Mouse (Mus musculus): ENCODE data around the gene Sppl2a. TPM values are rescaled to one million over a fixed set of nuclear protein-coding genes. Genes with fewer than 3 reads are reported as not detected.
"Not testable (repeated sequence)": the region's sequence is repeated elsewhere in the genome, so short reads cannot be mapped to it uniquely, and the experiment has no call there.

Gene Sppl2a
- polyA plus RNA-seq, 1 experiment from 2014 or later = 48.4 TPM

GRCm38 (mm10) chr2:126892316-126892715 is 40.7 kb downstream of the Sppl2a start:
- Histone ChIP-seq H3K9ac (no peak overlapping the region), H3K4me1 (no peaks in the 10 kb centered on the region), H3K4me3 (replicated peaks) (no peak overlapping the region), H3K27me3 (replicated peaks) (no peaks in the 10 kb centered on the region), H3K36me3 (no peaks in the 10 kb centered on the region), H3K27ac (no peak overlapping the region), H3K9me3 (no peaks in the 10 kb centered on the region), H3K4me2 (no peak overlapping the region)
- WGBS = 52% methylated on average over 7 of the region's 7 CpGs
- ATAC-seq (ENCODE audit: insufficient read depth, low FRiP score, low read depth) = no peak

- H3K9ac ChIP-seq = no peak overlapping the region
These were observed 41.3 kb downstream of the Sppl2a start for GRCm38 (mm10) chr2:126891743-126892142.

GRCm38 (mm10) chr2:126887141-126887540 is 45.9 kb downstream of the Sppl2a start:
- H3K36me3 ChIP-seq = no peaks in the 10 kb centered on the region
- no peak for ATAC-seq (ENCODE audit: insufficient read depth, low FRiP score, low read depth)
- no peaks in the 10 kb centered on the region for H3K4me1 ChIP-seq
- no peak overlapping the region for H3K9ac ChIP-seq
- WGBS = 39% methylated on average over 3 of the region's 3 CpGs
- no peaks in the 10 kb centered on the region for H3K27me3 ChIP-seq (replicated peaks)
- H3K9me3 ChIP-seq = no peaks in the 10 kb centered on the region
- H3K4me2 ChIP-seq = no peak overlapping the region
- no peak overlapping the region for H3K4me3 ChIP-seq (replicated peaks)
- no peak overlapping the region for H3K27ac ChIP-seq

More at GRCm38 (mm10) chr2:126891743-126892142, 41.3 kb downstream of the Sppl2a start:
- Histone ChIP-seq H3K4me3 (replicated peaks) (no peak overlapping the region), H3K27ac (no peak overlapping the region), H3K9me3 (no peaks in the 10 kb centered on the region), H3K4me1 (no peaks in the 10 kb centered on the region), H3K4me2 (no peak overlapping the region), H3K27me3 (replicated peaks) (no peaks in the 10 kb centered on the region), H3K36me3 (no peaks in the 10 kb centered on the region)
- no peak for ATAC-seq (ENCODE audit: insufficient read depth, low FRiP score, low read depth)

- no peaks in the 10 kb centered on the region for H3K36me3 ChIP-seq
- no peaks in the 10 kb centered on the region for H3K27me3 ChIP-seq (replicated peaks)
- WGBS = 38% methylated on average over 2 of the region's 2 CpGs
- H3K4me2 ChIP-seq = no peak overlapping the region
- H3K27ac ChIP-seq = no peak overlapping the region
- no peak overlapping the region for H3K9ac ChIP-seq
- ATAC-seq (ENCODE audit: insufficient read depth, low FRiP score, low read depth) = no peak
- no peak overlapping the region for H3K4me3 ChIP-seq (replicated peaks)
- H3K4me1 ChIP-seq = no peaks in the 10 kb centered on the region
- no peaks in the 10 kb centered on the region for H3K9me3 ChIP-seq
These were observed 47.2 kb downstream of the Sppl2a start for GRCm38 (mm10) chr2:126885871-126886270.

- 66% methylated on average over 2 of the region's 2 CpGs for WGBS
- not testable (repeated sequence) for H3K4me1 ChIP-seq
These were observed 50.3 kb downstream of the Sppl2a start for GRCm38 (mm10) chr2:126882711-126883110.

GRCm38 (mm10) chr2:126877991-126878390 is 55.0 kb downstream of the Sppl2a start:
- H3K36me3 ChIP-seq = no peaks in the 10 kb centered on the region
- no peak overlapping the region for H3K4me3 ChIP-seq (replicated peaks)
- no peak for ATAC-seq (ENCODE audit: insufficient read depth, low FRiP score, low read depth)
- no peak overlapping the region for H3K27ac ChIP-seq
- no peak overlapping the region for H3K9ac ChIP-seq
- H3K9me3 ChIP-seq = no peaks in the 10 kb centered on the region
- peaks cover 7% of the 10 kb centered on the region; the same call in 1 of the 2 replicates for H3K4me1 ChIP-seq
- 94% methylated on average over 1 of the region's 1 CpGs for WGBS
- H3K27me3 ChIP-seq (replicated peaks) = no peaks in the 10 kb centered on the region
- no peak overlapping the region for H3K4me2 ChIP-seq

More at GRCm38 (mm10) chr2:126882711-126883110, 50.3 kb downstream of the Sppl2a start:
- H3K4me3 ChIP-seq (replicated peaks); ATAC-seq (ENCODE audit: insufficient read depth, low FRiP score, low read depth); H3K4me2 ChIP-seq; H3K27ac ChIP-seq; H3K27me3 ChIP-seq (replicated peaks); H3K9me3 ChIP-seq; H3K9ac ChIP-seq; H3K36me3 ChIP-seq: not testable (repeated sequence)

GRCm38 (mm10) chr2:126875871-126876796 is 56.9 kb downstream of the Sppl2a start, which contains the start of gene Trpm7:
Gene Trpm7, minus strand, starts transcription at chr2:126876230.
- H3K9ac ChIP-seq = peak within 1 kb of the TSS; percentile 87
- no peaks in the 10 kb centered on the region for H3K9me3 ChIP-seq
- H3K4me2 ChIP-seq = peak within 1 kb of the TSS; percentile 73
- H3K4me3 ChIP-seq (replicated peaks) = peak within 1 kb of the TSS; percentile 87
- ATAC-seq (ENCODE audit: insufficient read depth, low FRiP score, low read depth) = peak; percentile 98
- H3K36me3 ChIP-seq = no peaks in the 10 kb centered on the region
- H3K27me3 ChIP-seq (replicated peaks) = no peaks in the 10 kb centered on the region
- peak within 1 kb of the TSS; percentile 100 for H3K27ac ChIP-seq
- H3K4me1 ChIP-seq = peaks cover 7% of the 10 kb centered on the region; the same call in 1 of the 2 replicates
- WGBS = under 1% methylated on average over 81 of the region's 81 CpGs

- Histone ChIP-seq H3K9me3 (no peaks in the 10 kb centered on the region), H3K9ac (peak overlapping the region; percentile 87), H3K36me3 (no peaks in the 10 kb centered on the region), H3K4me3 (replicated peaks) (peak overlapping the region; percentile 87), H3K27ac (peak overlapping the region; percentile 100), H3K27me3 (replicated peaks) (no peaks in the 10 kb centered on the region), H3K4me2 (peak overlapping the region; percentile 73), H3K4me1 (peaks cover 7% of the 10 kb centered on the region; the same call in 1 of the 2 replicates)
- WGBS = under 1% methylated on average over 18 of the region's 18 CpGs
- ATAC-seq (ENCODE audit: insufficient read depth, low FRiP score, low read depth) = peak; percentile 23; the same call in 1 of the 2 replicates
These were observed 57.6 kb downstream of the Sppl2a start for GRCm38 (mm10) chr2:126875516-126875835.

GRCm38 (mm10) chr2:126874809-126875515 is 58.1 kb downstream of the Sppl2a start:
- no peaks in the 10 kb centered on the region for H3K27me3 ChIP-seq (replicated peaks)
- peak overlapping the region; percentile 87 for H3K9ac ChIP-seq
- no peaks in the 10 kb centered on the region for H3K36me3 ChIP-seq
- WGBS = 20% methylated on average over 13 of the region's 13 CpGs
- H3K4me3 ChIP-seq (replicated peaks) = peak overlapping the region; percentile 87
- H3K4me1 ChIP-seq = peaks cover 7% of the 10 kb centered on the region; the same call in 1 of the 2 replicates
- H3K4me2 ChIP-seq = peak overlapping the region; percentile 73
- ATAC-seq (ENCODE audit: insufficient read depth, low FRiP score, low read depth) = no peak
- peak overlapping the region; percentile 100 for H3K27ac ChIP-seq
- H3K9me3 ChIP-seq = no peaks in the 10 kb centered on the region

- Histone ChIP-seq H3K36me3 (no peaks in the 10 kb centered on the region), H3K9ac (no peak overlapping the region), H3K9me3 (no peaks in the 10 kb centered on the region), H3K4me2 (no peak overlapping the region), H3K27me3 (replicated peaks) (no peaks in the 10 kb centered on the region), H3K4me3 (replicated peaks) (no peak overlapping the region), H3K4me1 (no peaks in the 10 kb centered on the region), H3K27ac (no peak overlapping the region)
- ATAC-seq (ENCODE audit: insufficient read depth, low FRiP score, low read depth) = no peak
- 61% methylated on average over 1 of the region's 1 CpGs for WGBS
These were observed 66.7 kb downstream of the Sppl2a start for GRCm38 (mm10) chr2:126866301-126866700.

- no peaks in the 10 kb centered on the region for H3K27me3 ChIP-seq (replicated peaks)
- no peak overlapping the region for H3K27ac ChIP-seq
- no peaks in the 10 kb centered on the region for H3K4me1 ChIP-seq
- no peak overlapping the region for H3K9ac ChIP-seq
- WGBS = 82% methylated on average over 10 of the region's 10 CpGs
- H3K4me2 ChIP-seq = no peak overlapping the region
- no peak for ATAC-seq (ENCODE audit: insufficient read depth, low FRiP score, low read depth)
- H3K4me3 ChIP-seq (replicated peaks) = no peak overlapping the region
- no peaks in the 10 kb centered on the region for H3K9me3 ChIP-seq
- no peaks in the 10 kb centered on the region for H3K36me3 ChIP-seq
These were observed 67.4 kb downstream of the Sppl2a start for GRCm38 (mm10) chr2:126865501-126866199.
